Mouse (Mus musculus): Measurements from ENCODE around the gene Lyl1. TPM values are rescaled to one million over a fixed set of nuclear protein-coding genes. Genes with fewer than 3 reads are reported as not detected.
"Not testable (repeated sequence)": the region's sequence is repeated elsewhere in the genome, so short reads cannot be mapped to it uniquely, and the experiment has no call there.

The Lyl1 gene
- polyA plus RNA-seq, 1 experiment from 2014 or later, result 8.3 TPM

DNA sequence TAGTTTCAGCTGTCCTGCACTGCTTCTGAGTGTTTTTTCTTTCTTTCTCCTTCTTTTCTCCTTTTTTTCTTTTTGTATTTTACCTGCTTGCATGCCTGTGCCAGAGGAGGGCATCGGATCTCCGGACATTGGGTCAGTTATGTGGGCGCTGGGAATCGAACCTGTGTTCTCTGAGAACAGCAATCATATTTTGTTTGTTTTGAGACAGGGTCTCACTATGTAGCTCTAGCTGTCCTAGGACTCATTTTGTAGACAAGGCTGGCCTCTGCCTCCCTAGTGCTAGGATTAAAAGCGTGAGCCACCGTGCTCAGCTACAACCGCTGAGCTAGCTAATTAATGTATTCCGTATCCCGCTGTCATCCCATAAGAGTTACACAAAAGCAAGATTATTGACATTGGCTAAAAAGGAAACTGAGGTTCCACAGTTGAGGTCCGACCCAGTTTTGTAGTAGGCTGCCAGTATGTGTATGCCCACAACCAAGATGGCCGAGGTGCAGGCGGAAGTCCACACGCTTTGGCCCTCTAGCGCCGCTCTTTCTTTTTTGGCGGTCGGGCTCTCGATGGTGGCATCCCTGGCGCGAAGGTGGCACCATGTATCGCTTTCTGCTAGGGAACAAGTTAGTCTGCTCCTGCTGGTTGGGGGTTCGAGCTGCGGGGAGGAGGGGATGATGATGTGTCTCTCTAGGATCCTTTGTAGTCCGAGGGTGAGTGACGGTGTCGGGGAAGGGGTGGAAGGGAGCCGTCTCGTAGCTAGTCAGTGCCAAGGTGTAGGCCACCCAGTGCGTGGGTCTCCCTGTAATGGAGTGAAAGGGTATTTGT lies 36.5 kb upstream of the Lyl1 start:
- ATAC-seq (ENCODE audit: insufficient read depth, low FRiP score), result no peak
- peak overlapping the region; percentile 81 for H3K4me3 ChIP-seq (replicated peaks; ENCODE audit: low read length)
- peak overlapping the region; percentile 78 for H3K4me2 ChIP-seq (ENCODE audit: low read depth, low read length)
- H3K27me3 ChIP-seq (ENCODE audit: control insufficient read depth, insufficient read depth, low read length), result no peaks in the 10 kb centered on the region
- H3K27ac ChIP-seq (ENCODE audit: low read length), result peak overlapping the region; percentile 99
- no peaks in the 10 kb centered on the region for H3K36me3 ChIP-seq (ENCODE audit: control insufficient read depth, insufficient read depth, low read length)
- WGBS, result under 1% methylated on average over 29 of the region's 29 CpGs
- peaks cover 13% of the 10 kb centered on the region for H3K4me1 ChIP-seq (ENCODE audit: control insufficient read depth, insufficient read depth, low read length)
- no peaks in the 10 kb centered on the region for H3K9me3 ChIP-seq (replicated peaks; ENCODE audit: control insufficient read depth, low read length)
- H3K9ac ChIP-seq (ENCODE audit: low read length), result peak overlapping the region; percentile 89

DNA sequence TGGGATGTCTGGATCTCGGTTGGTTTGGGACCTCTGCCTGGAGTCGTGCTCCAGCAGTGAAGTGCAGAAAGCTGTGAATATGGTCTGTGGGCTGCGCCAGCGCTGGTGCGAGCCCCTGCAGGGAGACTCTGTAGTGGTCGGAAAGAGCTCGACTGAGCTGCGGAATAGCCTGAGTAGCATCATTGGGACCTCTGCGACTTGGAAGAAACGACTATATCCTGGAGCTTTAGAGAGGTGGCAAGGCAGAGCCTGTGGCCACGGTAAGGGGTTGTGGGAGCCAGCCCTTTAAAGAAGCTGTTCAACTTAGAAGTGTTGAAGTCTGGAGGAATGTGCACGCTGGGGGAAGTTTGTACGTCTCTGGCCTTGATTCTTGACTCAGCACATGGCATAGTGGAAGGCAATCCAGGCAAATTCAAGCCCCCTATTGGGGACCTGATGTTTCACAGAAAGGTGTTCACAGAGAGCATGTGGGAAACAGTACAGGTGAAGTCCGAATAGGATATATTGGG lies 35.8 kb upstream of the Lyl1 start:
- Histone ChIP-seq H3K36me3 (ENCODE audit: control insufficient read depth, insufficient read depth, low read length) (no peaks in the 10 kb centered on the region), H3K9me3 (replicated peaks; ENCODE audit: control insufficient read depth, low read length) (no peaks in the 10 kb centered on the region), H3K4me3 (replicated peaks; ENCODE audit: low read length) (peak overlapping the region; percentile 81), H3K4me2 (ENCODE audit: low read depth, low read length) (peak overlapping the region; percentile 78), H3K27me3 (ENCODE audit: control insufficient read depth, insufficient read depth, low read length) (no peaks in the 10 kb centered on the region), H3K9ac (ENCODE audit: low read length) (peak overlapping the region; percentile 89), H3K27ac (ENCODE audit: low read length) (peak overlapping the region; percentile 99), H3K4me1 (ENCODE audit: control insufficient read depth, insufficient read depth, low read length) (peaks cover 9% of the 10 kb centered on the region)
- no peak for ATAC-seq (ENCODE audit: insufficient read depth, low FRiP score)
- WGBS, result 1% methylated on average over 14 of the region's 14 CpGs

- ATAC-seq (ENCODE audit: insufficient read depth, low FRiP score), result no peak
- peaks cover 6% of the 10 kb centered on the region for H3K4me1 ChIP-seq (ENCODE audit: control insufficient read depth, insufficient read depth, low read length)
- WGBS, result 65% methylated on average over 1 of the region's 1 CpGs
- 0 out of 2 replicates have a peak, but pooled peaks cover under 1% of the 10 kb centered on the region for H3K36me3 ChIP-seq (ENCODE audit: control insufficient read depth, insufficient read depth, low read length)
- no peak overlapping the region; the same call in 1 of the 2 replicates for H3K9ac ChIP-seq (ENCODE audit: low read length)
- no peak overlapping the region for H3K4me2 ChIP-seq (ENCODE audit: low read depth, low read length)
- peak overlapping the region; percentile 46 for H3K27ac ChIP-seq (ENCODE audit: low read length)
- no peaks in the 10 kb centered on the region for H3K27me3 ChIP-seq (ENCODE audit: control insufficient read depth, insufficient read depth, low read length)
- no peaks in the 10 kb centered on the region for H3K9me3 ChIP-seq (replicated peaks; ENCODE audit: control insufficient read depth, low read length)
- H3K4me3 ChIP-seq (replicated peaks; ENCODE audit: low read length), result no peak overlapping the region
These were observed 33.2 kb upstream of the Lyl1 start for GRCm38 (mm10) chr8:84668081-84668480.

DNA sequence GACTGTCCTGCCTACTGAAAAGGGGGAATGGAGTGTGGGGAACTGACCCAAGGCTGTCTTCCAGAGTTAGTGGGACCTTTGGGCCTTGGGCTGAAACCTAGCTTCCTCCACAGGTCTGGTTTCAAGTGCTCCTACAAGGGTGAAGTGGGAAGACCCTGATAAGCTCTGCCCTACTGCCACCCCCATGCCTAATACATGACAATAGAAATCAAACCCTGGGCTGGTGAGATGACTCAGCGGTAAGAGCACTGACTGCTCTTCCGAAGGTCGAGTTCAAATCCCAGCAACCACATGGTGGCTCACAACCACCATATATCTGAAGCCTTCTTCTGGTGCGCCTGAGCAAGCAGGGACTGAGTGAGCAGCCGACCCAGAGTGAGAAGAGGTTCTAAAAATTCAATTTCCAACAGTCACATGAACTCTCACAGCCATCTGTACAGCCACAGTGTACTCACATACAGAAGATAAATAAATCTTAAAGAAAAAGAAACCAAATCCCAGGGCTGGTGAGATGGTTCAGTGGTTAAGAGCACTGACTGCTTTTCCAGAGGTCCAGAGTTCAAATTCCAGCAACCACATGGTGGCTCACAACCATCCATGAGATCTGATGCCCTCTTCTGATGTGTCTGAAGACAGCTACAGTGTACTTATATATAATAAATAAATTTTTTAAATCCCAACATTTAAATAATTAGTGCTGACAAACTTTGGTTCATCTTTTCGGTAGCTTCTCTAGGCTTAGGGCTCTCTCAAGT lies 32.3 kb upstream of the Lyl1 start:
- no peak for ATAC-seq (ENCODE audit: insufficient read depth, low FRiP score)
- Histone ChIP-seq H3K9ac (ENCODE audit: low read length) (no peak overlapping the region), H3K4me1 (ENCODE audit: control insufficient read depth, insufficient read depth, low read length) (peaks cover 3% of the 10 kb centered on the region; the same call in 1 of the 2 replicates), H3K9me3 (replicated peaks; ENCODE audit: control insufficient read depth, low read length) (no peaks in the 10 kb centered on the region), H3K36me3 (ENCODE audit: control insufficient read depth, insufficient read depth, low read length) (0 out of 2 replicates have a peak, but pooled peaks cover 7% of the 10 kb centered on the region), H3K27me3 (ENCODE audit: control insufficient read depth, insufficient read depth, low read length) (no peaks in the 10 kb centered on the region), H3K27ac (ENCODE audit: low read length) (peak overlapping the region; percentile 46), H3K4me3 (replicated peaks; ENCODE audit: low read length) (no peak overlapping the region), H3K4me2 (ENCODE audit: low read depth, low read length) (no peak overlapping the region)
- 82% methylated on average over 6 of the region's 6 CpGs for WGBS

DNA sequence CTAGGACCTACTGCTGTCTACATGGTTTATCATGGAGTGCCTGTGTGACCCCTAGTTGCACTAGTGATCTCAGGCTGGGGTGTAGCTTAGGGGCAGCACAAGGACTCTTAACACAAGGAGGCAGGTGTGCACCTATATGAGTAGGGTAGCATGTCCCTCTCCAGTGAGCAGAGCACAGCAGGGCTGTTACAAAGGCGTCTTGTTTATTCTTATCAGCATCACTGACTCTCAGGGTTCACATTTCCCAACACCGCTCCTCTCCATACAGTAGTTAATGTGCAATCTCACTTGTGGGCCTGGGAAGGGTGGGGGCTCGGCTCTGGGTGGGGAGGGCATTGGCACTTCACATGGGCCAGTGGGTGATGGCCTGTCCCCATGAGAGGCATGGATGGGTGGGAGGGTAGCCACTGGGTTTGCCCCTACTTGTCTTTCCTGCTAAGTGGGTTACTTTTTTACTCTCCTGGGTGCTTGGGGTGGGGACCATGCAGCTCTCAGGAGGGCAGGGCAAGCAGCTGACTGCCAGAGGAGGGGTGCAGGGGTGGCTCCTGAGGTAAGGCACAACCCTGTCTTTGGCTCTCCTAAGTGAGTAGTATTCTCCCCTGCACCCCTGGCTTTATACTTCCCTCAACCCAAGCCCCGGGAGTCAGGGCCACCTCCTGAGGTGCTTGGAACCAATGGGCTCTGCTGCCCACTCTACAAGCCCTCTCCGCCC lies 30.8 kb upstream of the Lyl1 start:
- ATAC-seq (ENCODE audit: insufficient read depth, low FRiP score), result not testable (repeated sequence)

GRCm38 (mm10) chr8:84677305-84677704 lies 24.0 kb upstream of the Lyl1 start:
- Histone ChIP-seq H3K27ac (ENCODE audit: low read length) (no peak overlapping the region), H3K4me2 (ENCODE audit: low read depth, low read length) (no peak overlapping the region), H3K4me3 (replicated peaks; ENCODE audit: low read length) (no peak overlapping the region), H3K27me3 (ENCODE audit: control insufficient read depth, insufficient read depth, low read length) (no peaks in the 10 kb centered on the region), H3K4me1 (ENCODE audit: control insufficient read depth, insufficient read depth, low read length) (no peaks in the 10 kb centered on the region), H3K9me3 (replicated peaks; ENCODE audit: control insufficient read depth, low read length) (no peaks in the 10 kb centered on the region), H3K36me3 (ENCODE audit: control insufficient read depth, insufficient read depth, low read length) (peaks cover 16% of the 10 kb centered on the region; the same call in 1 of the 2 replicates), H3K9ac (ENCODE audit: low read length) (no peak overlapping the region)
- 89% methylated on average over 5 of the region's 5 CpGs for WGBS
- no peak for ATAC-seq (ENCODE audit: insufficient read depth, low FRiP score)

More for the DNA sequence above, 30.8 kb upstream of the Lyl1 start:
- not testable (repeated sequence) for H3K4me2 ChIP-seq (ENCODE audit: low read depth, low read length); H3K4me3 ChIP-seq (replicated peaks; ENCODE audit: low read length); H3K27me3 ChIP-seq (ENCODE audit: control insufficient read depth, insufficient read depth, low read length); H3K9me3 ChIP-seq (replicated peaks; ENCODE audit: control insufficient read depth, low read length); H3K27ac ChIP-seq (ENCODE audit: low read length); H3K9ac ChIP-seq (ENCODE audit: low read length); H3K4me1 ChIP-seq (ENCODE audit: control insufficient read depth, insufficient read depth, low read length)
- WGBS, result 82% methylated on average over 5 of the region's 5 CpGs
- peaks cover 14% of the 10 kb centered on the region; the same call in 1 of the 2 replicates for H3K36me3 ChIP-seq (ENCODE audit: control insufficient read depth, insufficient read depth, low read length)

GRCm38 (mm10) chr8:84681476-84681875 lies 19.8 kb upstream of the Lyl1 start:
- Histone ChIP-seq H3K9me3 (replicated peaks; ENCODE audit: control insufficient read depth, low read length) (no peaks in the 10 kb centered on the region), H3K9ac (ENCODE audit: low read length) (no peak overlapping the region; the same call in 1 of the 2 replicates), H3K4me1 (ENCODE audit: control insufficient read depth, insufficient read depth, low read length) (peaks cover 11% of the 10 kb centered on the region; the same call in 1 of the 2 replicates), H3K27me3 (ENCODE audit: control insufficient read depth, insufficient read depth, low read length) (no peaks in the 10 kb centered on the region), H3K27ac (ENCODE audit: low read length) (no peak overlapping the region), H3K4me3 (replicated peaks; ENCODE audit: low read length) (no peak overlapping the region), H3K36me3 (ENCODE audit: control insufficient read depth, insufficient read depth, low read length) (no peaks in the 10 kb centered on the region), H3K4me2 (ENCODE audit: low read depth, low read length) (no peak overlapping the region)
- WGBS, result 85% methylated on average over 2 of the region's 2 CpGs
- ATAC-seq (ENCODE audit: insufficient read depth, low FRiP score), result no peak

DNA sequence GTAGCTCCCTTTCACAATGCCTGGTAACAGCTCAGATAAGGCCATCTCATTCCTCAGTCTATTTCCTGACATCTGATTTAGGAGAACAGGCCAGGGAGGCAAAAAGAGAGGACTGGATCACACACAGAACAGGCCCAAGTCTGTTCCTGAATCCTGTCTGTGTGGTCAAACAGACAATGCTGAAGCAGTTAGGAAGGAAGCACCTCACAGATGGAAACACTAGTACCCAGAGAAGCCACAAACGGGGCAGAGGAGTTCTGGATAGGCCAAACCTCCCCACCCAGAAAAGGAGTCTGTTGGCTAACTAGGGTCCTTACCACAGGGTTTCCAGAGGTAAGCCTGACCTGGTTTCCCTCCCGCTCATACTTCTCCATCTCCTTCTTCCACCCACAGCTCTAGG lies 19.0 kb upstream of the Lyl1 start:
- 85% methylated on average over 2 of the region's 2 CpGs for WGBS
- Histone ChIP-seq H3K9me3 (replicated peaks; ENCODE audit: control insufficient read depth, low read length) (no peaks in the 10 kb centered on the region), H3K4me3 (replicated peaks; ENCODE audit: low read length) (no peak overlapping the region), H3K4me1 (ENCODE audit: control insufficient read depth, insufficient read depth, low read length) (peaks cover 11% of the 10 kb centered on the region; the same call in 1 of the 2 replicates), H3K36me3 (ENCODE audit: control insufficient read depth, insufficient read depth, low read length) (no peaks in the 10 kb centered on the region), H3K27ac (ENCODE audit: low read length) (no peak overlapping the region), H3K4me2 (ENCODE audit: low read depth, low read length) (no peak overlapping the region), H3K9ac (ENCODE audit: low read length) (no peak overlapping the region), H3K27me3 (ENCODE audit: control insufficient read depth, insufficient read depth, low read length) (no peaks in the 10 kb centered on the region)
- no peak for ATAC-seq (ENCODE audit: insufficient read depth, low FRiP score)

Data from stomach, embryonic 16.5 days (tissue).